Mouse (Mus musculus): Measurements from ENCODE around the gene Isca2. TPM values are rescaled to one million over a fixed set of nuclear protein-coding genes. Genes with fewer than 3 reads are reported as not detected.

Gene Isca2
- polyA plus RNA-seq, 1 experiment from 2014 or later = 168 TPM

DNA sequence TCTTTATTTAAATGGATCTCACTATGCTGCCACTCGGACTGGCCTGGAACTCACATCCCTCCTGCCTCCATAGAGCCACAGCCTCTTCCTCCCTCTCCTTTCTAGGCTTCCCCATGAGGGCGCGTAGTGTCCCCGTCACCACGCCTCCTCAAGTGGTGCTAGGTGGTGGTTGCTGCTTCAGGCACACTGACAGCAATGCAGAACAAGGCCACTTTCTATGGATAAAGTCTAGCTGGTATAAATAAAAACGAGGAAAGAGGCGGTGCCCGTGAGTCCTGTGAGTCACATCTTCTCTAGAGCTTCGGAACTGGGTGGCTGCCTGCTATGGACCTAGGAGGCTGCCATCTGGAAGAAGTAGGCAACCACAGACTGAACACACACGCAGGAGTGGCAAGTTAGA, 17.0 kb upstream of the Isca2 start:
- no peak for TF ChIP-seq CTCF (IDR thresholded peaks at IDR 0.05; ENCODE audit: low read depth)
- WGBS = 89% methylated on average over 10 of the region's 10 CpGs
- Histone ChIP-seq H3K4me2 (ENCODE audit: low read length) (no peak overlapping the region), H3K27me3 (ENCODE audit: insufficient read depth, low read length) (peaks cover 7% of the 10 kb centered on the region; the same call in 1 of the 2 replicates), H3K9me3 (replicated peaks; ENCODE audit: low read length) (no peaks in the 10 kb centered on the region), H3K4me1 (replicated peaks; ENCODE audit: insufficient read depth, low read length) (no peaks in the 10 kb centered on the region), H3K36me3 (ENCODE audit: insufficient read depth, low read length) (peaks cover 27% of the 10 kb centered on the region), H3K27ac (no peak overlapping the region), H3K9ac (ENCODE audit: low read depth, low read length) (no peak overlapping the region), H3K4me3 (replicated peaks; ENCODE audit: low read depth, low read length) (no peak overlapping the region)
- ATAC-seq (replicated peaks; ENCODE audit: low FRiP score, low read depth) (no peak), DNase-seq (ENCODE audit: low spot score) (no peak)

DNA sequence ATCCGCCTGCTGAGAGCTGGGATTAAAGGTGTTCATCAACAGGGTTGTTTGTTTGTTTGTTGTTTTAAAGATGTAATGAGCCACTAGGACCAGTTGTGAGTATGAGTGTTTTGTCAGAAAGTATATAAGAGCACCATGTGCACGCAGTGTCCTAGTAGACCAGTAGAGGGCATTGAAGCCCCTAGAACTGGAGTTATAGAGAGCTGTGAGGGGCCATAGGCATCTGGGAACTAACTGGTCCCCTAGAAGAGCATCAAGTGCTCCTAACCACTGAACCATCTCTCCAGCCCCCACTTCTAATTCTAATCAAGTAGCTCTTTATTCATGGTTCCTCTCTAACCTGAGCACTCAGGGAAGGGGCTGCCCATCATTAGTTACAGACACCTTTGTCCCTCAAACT, 14.0 kb upstream of the Isca2 start:
- H3K4me2 ChIP-seq (ENCODE audit: low read length) = no peak overlapping the region
- TF ChIP-seq CTCF (IDR thresholded peaks at IDR 0.05; ENCODE audit: low read depth) = peak; percentile 63
- peaks cover 29% of the 10 kb centered on the region for H3K36me3 ChIP-seq (ENCODE audit: insufficient read depth, low read length)
- H3K27ac ChIP-seq = no peak overlapping the region
- H3K4me3 ChIP-seq (replicated peaks; ENCODE audit: low read depth, low read length) = no peak overlapping the region
- H3K4me1 ChIP-seq (replicated peaks; ENCODE audit: insufficient read depth, low read length) = no peaks in the 10 kb centered on the region
- no peaks in the 10 kb centered on the region for H3K9me3 ChIP-seq (replicated peaks; ENCODE audit: low read length)
- no peak overlapping the region for H3K9ac ChIP-seq (ENCODE audit: low read depth, low read length)
- peak; percentile 54 for DNase-seq (ENCODE audit: low spot score)
- H3K27me3 ChIP-seq (ENCODE audit: insufficient read depth, low read length) = no peaks in the 10 kb centered on the region
- ATAC-seq (replicated peaks; ENCODE audit: low FRiP score, low read depth) = no peak
- WGBS = 82% methylated on average over 2 of the region's 2 CpGs

DNA sequence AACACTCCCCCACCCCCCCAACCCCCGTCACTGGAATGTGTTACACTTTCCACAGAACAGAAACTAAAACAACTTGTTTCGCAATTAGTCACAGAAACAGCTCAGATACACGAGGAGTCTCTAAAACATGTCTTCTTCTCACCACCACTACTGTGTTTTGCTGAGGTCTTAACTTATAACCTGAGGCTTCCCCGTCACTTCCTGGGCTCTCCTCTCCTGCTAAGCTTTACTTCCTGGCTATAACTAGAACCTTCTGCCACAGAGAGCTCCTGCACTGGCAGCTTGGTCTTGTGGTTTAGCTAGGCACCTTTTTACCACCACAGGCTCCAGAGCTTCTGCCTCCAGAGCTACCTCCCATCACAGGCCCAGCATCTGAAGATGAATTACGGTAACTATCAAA, 10.5 kb upstream of the Isca2 start:
- no peak for TF ChIP-seq CTCF (IDR thresholded peaks at IDR 0.05; ENCODE audit: low read depth)
- H3K27ac ChIP-seq = no peak overlapping the region
- 90% methylated on average over 5 of the region's 5 CpGs for WGBS
- no peak for ATAC-seq (replicated peaks; ENCODE audit: low FRiP score, low read depth)
- H3K27me3 ChIP-seq (ENCODE audit: insufficient read depth, low read length) = no peaks in the 10 kb centered on the region
- no peaks in the 10 kb centered on the region for H3K9me3 ChIP-seq (replicated peaks; ENCODE audit: low read length)
- no peak overlapping the region for H3K4me3 ChIP-seq (replicated peaks; ENCODE audit: low read depth, low read length)
- H3K4me2 ChIP-seq (ENCODE audit: low read length) = no peak overlapping the region
- peaks cover 27% of the 10 kb centered on the region for H3K36me3 ChIP-seq (ENCODE audit: insufficient read depth, low read length)
- H3K4me1 ChIP-seq (replicated peaks; ENCODE audit: insufficient read depth, low read length) = 0 out of 2 replicates have a peak, but pooled peaks cover 7% of the 10 kb centered on the region
- H3K9ac ChIP-seq (ENCODE audit: low read depth, low read length) = no peak overlapping the region
- DNase-seq (ENCODE audit: low spot score) = no peak

DNA sequence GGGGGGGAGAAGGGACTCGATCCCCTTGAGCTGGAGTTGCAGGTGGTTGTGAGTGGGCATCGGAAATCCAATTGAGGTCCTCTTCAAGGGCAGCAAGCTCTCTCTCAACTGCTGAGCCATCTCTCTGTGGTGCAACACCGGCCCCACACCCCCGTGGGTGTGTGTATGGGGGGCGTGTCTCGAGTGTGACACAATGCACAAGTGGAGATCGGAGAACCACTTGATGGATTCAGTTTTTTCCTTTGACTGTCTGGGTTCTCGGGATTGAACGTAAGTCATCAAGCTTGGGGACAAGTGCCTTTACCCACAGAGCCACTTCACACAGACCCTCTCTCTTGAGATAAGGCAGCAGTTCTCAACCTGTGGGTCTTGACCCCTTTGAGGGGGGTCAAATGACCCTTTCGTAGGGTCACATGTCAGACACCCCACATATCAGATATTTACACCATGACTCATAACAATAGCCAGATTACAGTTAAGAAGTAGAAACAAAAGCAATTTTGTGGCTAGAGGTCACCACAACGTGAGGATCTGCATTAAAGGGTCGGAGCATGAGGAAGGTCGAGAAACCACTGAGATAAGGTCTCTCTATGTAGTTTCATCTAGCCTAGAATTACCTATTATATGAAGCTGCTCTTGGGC, 9.4 kb upstream of the Isca2 start:
- DNase-seq (ENCODE audit: low spot score) (no peak), ATAC-seq (replicated peaks; ENCODE audit: low FRiP score, low read depth) (no peak)
- Histone ChIP-seq H3K9me3 (replicated peaks; ENCODE audit: low read length) (no peaks in the 10 kb centered on the region), H3K27me3 (ENCODE audit: insufficient read depth, low read length) (no peaks in the 10 kb centered on the region), H3K36me3 (ENCODE audit: insufficient read depth, low read length) (peaks cover 19% of the 10 kb centered on the region), H3K4me3 (replicated peaks; ENCODE audit: low read depth, low read length) (no peak overlapping the region), H3K4me1 (replicated peaks; ENCODE audit: insufficient read depth, low read length) (0 out of 2 replicates have a peak, but pooled peaks cover 7% of the 10 kb centered on the region), H3K4me2 (ENCODE audit: low read length) (no peak overlapping the region), H3K27ac (no peak overlapping the region), H3K9ac (ENCODE audit: low read depth, low read length) (no peak overlapping the region)
- no peak for TF ChIP-seq CTCF (IDR thresholded peaks at IDR 0.05; ENCODE audit: low read depth)
- WGBS = 92% methylated on average over 13 of the region's 13 CpGs

DNA sequence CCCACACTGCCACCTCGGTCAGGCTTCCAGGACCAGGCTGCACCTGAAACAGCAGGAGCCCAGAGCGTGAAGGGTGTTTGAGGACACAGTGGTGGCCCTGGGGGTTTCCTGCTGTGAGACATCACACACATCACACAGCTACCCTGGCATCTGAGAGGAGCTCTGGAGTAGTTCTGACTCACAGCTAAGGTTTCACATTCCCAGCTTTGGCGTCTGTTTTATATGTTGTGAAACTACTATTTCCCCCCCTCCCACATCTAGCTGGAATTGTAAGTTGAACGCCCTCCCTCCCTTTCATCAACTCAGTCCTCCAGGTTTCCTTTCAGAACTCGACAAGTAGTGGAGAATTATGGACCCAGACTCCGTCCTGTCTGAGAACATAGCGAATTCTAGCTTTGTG, 8.3 kb upstream of the Isca2 start:
- H3K9ac ChIP-seq (ENCODE audit: low read depth, low read length) = no peak overlapping the region
- H3K9me3 ChIP-seq (replicated peaks; ENCODE audit: low read length) = no peaks in the 10 kb centered on the region
- 64% methylated on average over 7 of the region's 7 CpGs for WGBS
- no peak overlapping the region for H3K4me2 ChIP-seq (ENCODE audit: low read length)
- DNase-seq (ENCODE audit: low spot score) = no peak
- no peak overlapping the region for H3K27ac ChIP-seq
- 0 out of 2 replicates have a peak, but pooled peaks cover 7% of the 10 kb centered on the region for H3K4me1 ChIP-seq (replicated peaks; ENCODE audit: insufficient read depth, low read length)
- no peak overlapping the region for H3K4me3 ChIP-seq (replicated peaks; ENCODE audit: low read depth, low read length)
- no peak for ATAC-seq (replicated peaks; ENCODE audit: low FRiP score, low read depth)
- H3K27me3 ChIP-seq (ENCODE audit: insufficient read depth, low read length) = no peaks in the 10 kb centered on the region
- H3K36me3 ChIP-seq (ENCODE audit: insufficient read depth, low read length) = peaks cover 13% of the 10 kb centered on the region
- TF ChIP-seq CTCF (IDR thresholded peaks at IDR 0.05; ENCODE audit: low read depth) = no peak

DNA sequence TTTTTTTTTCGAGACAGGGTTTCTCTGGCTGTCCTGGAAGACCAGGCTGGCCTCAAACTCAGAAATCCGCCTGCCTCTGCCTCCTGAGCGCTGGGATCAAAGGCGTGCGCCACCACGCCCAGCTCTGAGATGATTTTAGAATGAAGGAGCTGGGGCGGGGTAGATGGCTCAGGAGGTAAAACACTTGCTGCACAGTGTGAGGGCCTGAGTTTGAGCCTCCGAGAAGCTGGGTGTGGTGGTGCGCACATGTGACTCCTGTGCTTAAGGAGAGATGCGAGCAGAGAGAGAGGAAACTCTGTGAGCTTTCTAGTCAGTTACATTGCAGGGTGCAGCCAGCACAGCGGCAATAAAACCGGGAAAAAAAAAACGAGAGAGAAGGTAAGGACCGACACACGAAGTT, 7.5 kb upstream of the Isca2 start:
- no peak for TF ChIP-seq CTCF (IDR thresholded peaks at IDR 0.05; ENCODE audit: low read depth)
- H3K4me1 ChIP-seq (replicated peaks; ENCODE audit: insufficient read depth, low read length) = 0 out of 2 replicates have a peak, but pooled peaks cover 7% of the 10 kb centered on the region
- no peak overlapping the region for H3K9ac ChIP-seq (ENCODE audit: low read depth, low read length)
- ATAC-seq (replicated peaks; ENCODE audit: low FRiP score, low read depth) = no peak
- DNase-seq (ENCODE audit: low spot score) = no peak
- H3K9me3 ChIP-seq (replicated peaks; ENCODE audit: low read length) = no peaks in the 10 kb centered on the region
- no peak overlapping the region for H3K27ac ChIP-seq
- H3K4me3 ChIP-seq (replicated peaks; ENCODE audit: low read depth, low read length) = no peak overlapping the region
- H3K4me2 ChIP-seq (ENCODE audit: low read length) = no peak overlapping the region
- 87% methylated on average over 15 of the region's 15 CpGs for WGBS
- no peaks in the 10 kb centered on the region for H3K27me3 ChIP-seq (ENCODE audit: insufficient read depth, low read length)
- H3K36me3 ChIP-seq (ENCODE audit: insufficient read depth, low read length) = peaks cover 13% of the 10 kb centered on the region

Measured in kidney, postnatal 0 days (tissue).